Mouse (Mus musculus) limb, embryonic 14.5 days (tissue): ENCODE data around the gene Map4k3. TPM values are rescaled to one million over a fixed set of nuclear protein-coding genes. Genes with fewer than 3 reads are reported as not detected.

Experiments used
- ATAC-seq: fragments of 200-750 bp; cut with Nextera tagmentation; 2 replicates; pipeline ENCODE4 v1.8.0; 2017; ENCODE audit warnings: low read depth, moderate number of reproducible peaks, moderate TSS enrichment; ENCODE audit not compliant: low FRiP score
- DNase-seq: peaks from one replicate; pipeline ENCODE4 v3.0.0-alpha.2; 2015; ENCODE audit warnings: low spot score
- H3K27ac ChIP-seq: fragments of 300-500 bp; sonication (generic); replicated peaks from 2 replicates; pipeline ENCODE4 v1.5.1; 2014; ENCODE audit warnings: low read depth, mild to moderate bottlenecking, low read length, moderate library complexity, mixed read lengths
- H3K27me3 ChIP-seq: fragments of 300-500 bp; sonication (generic); 2 replicates; pipeline ENCODE4 v1.6.1; 2014; ENCODE audit warnings: low read length, mixed read lengths; ENCODE audit not compliant: control insufficient read depth, insufficient read depth
- H3K36me3 ChIP-seq: fragments of 300-500 bp; sonication (generic); 2 replicates; pipeline ENCODE4 v1.6.1; 2014; ENCODE audit warnings: mild to moderate bottlenecking, low read length, moderate library complexity, mixed read lengths; ENCODE audit not compliant: control insufficient read depth, insufficient read depth
- H3K4me1 ChIP-seq: fragments of 300-500 bp; sonication (generic); 2 replicates; pipeline ENCODE4 v1.6.1; 2014; ENCODE audit warnings: antibody characterized with exemption, low read length, mixed read lengths; ENCODE audit not compliant: control insufficient read depth, insufficient read depth
- H3K4me2 ChIP-seq: fragments of 300-500 bp; sonication (generic); replicated peaks from 2 replicates; pipeline ENCODE4 v1.6.1; 2014; ENCODE audit warnings: low read depth, mild to moderate bottlenecking, low read length, moderate library complexity; ENCODE audit not compliant: severe bottlenecking
- H3K4me3 ChIP-seq: fragments of 300-500 bp; sonication (generic); replicated peaks from 2 replicates; pipeline ENCODE4 v1.5.1; 2014; ENCODE audit warnings: low read length
- H3K9ac ChIP-seq: fragments of 300-500 bp; sonication (generic); 2 replicates; pipeline ENCODE4 v1.6.1; 2014; ENCODE audit warnings: mild to moderate bottlenecking, low read depth, low read length, moderate library complexity; ENCODE audit not compliant: severe bottlenecking
- H3K9me3 ChIP-seq: fragments of 300-500 bp; sonication (generic); 2 replicates; pipeline ENCODE4 v1.6.1; 2016; ENCODE audit warnings: low read length; ENCODE audit not compliant: control insufficient read depth
- POLR2A ChIP-seq: fragments of 200-500 bp; IDR thresholded peaks from 2 replicates; pipeline ENCODE4 v1.8.0; 2012; ENCODE audit warnings: inconsistent platforms, mild to moderate bottlenecking, moderate library complexity, borderline replicate concordance; ENCODE audit not compliant: insufficient read depth, insufficient read length; ENCODE audit errors: extremely low read depth
- WGBS: fragments of 180-500 bp; shearing (Covaris S2); extraction: QIAGEN DNeasy Blood & Tissue Kit; methylation state at CpG from one replicate; pipeline ENCODE4 v1.1.7; 2014; 5-methylcytosine and 5-hydroxymethylcytosine counted together
- polyA plus RNA-seq, 2 experiments: library from polyadenylated mRNA; depleted of rRNA in 1 of 2; stranded (reverse) in 1 of 2; unstranded in 1 of 2; fragments of >200 nt; fragmentation: Nextera tagmentation in 1 of 2; extraction: Ambion mirVana in 1 of 2; gene quantifications; 2 replicates each; pipeline versions ENCODE4 v1.2.1 to v1.2.3; 2012 to 2014

Gene Map4k3
- polyA plus RNA-seq (2012; rRNA removed) = 50.2 and 52.8 TPM in 2 replicates
- polyA plus RNA-seq (2014; fragmentation: Nextera tagmentation; extraction: Ambion mirVana) = 42.2 and 42.6 TPM in 2 replicates

DNA sequence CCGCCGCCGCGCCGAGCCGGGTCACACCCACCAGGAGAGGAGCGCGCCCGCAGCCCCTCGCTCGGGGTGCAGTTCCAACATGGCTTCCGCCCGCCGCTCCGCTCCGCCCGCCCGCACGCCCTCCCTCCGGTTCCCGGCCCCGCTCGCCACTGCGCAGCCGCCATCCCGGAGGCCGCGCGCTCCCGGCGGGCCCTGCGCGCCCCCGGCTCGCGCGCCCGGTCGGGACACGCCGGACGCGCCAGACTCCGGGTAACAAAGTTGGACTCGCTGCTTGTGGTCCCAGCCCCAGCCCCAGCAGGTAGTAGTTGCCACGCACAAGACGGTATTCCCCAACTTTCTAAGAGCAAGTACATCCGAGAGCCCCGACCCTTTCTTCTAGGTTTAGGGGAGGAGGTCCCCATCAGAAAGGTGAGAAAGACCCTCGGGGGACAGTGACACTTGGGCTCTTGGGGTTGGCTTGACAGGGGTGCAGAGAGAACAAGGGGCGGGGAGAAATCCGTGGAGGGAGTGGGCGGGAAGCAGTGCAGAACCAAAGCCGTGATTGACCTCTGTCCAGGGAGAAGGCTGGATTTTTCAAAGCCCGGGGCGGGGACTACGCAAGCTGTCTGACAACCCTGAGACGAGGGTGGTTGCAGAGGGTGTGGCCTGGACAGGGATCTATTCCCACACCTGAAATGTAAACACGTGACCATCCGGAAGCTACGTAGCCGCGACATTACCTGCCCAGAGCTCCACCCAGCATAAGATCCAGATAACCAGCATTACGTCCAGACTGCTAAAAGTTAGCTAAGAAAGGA is at the start of gene Map4k3:
Gene Map4k3 (minus strand): TSS at position 424 of the 797 bp plus-strand sequence.
- 0% methylated on average over 55 of the region's 64 CpGs for WGBS
- H3K27me3 ChIP-seq = no peaks in the 10 kb centered on the region
- peak; percentile 51; the same call in 1 of the 2 replicates for TF ChIP-seq POLR2A

DNA sequence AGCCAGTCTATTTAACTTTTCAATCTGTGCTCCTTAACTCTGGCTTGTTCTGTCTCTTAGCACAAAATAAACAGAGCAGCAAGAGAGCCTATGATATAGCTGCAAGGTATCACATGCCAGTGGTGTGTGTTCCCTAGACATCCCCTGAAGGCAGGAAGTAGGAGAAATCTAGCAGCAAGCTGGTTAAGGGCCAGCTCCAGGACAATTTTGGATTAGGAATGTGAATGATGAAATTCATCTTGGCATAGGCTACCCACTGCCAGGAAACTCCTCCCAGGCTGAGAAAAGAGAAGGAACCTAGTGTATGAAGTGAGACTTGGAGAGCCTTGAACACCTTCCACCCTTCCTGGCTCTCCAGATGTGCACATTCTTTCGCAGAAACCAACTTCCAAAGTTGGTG is 49.3 kb upstream of the Map4k3 start:
- ATAC-seq (no peak), DNase-seq (no peak)
- H3K4me3 ChIP-seq = no peak overlapping the region
- no peak overlapping the region for H3K27ac ChIP-seq
- peaks cover 11% of the 10 kb centered on the region for H3K4me1 ChIP-seq
- 100% methylated on average over 1 of the region's 1 CpGs for WGBS
- no peaks in the 10 kb centered on the region for H3K36me3 ChIP-seq
- no peak for TF ChIP-seq POLR2A
- H3K4me2 ChIP-seq = no peak overlapping the region
- no peaks in the 10 kb centered on the region for H3K27me3 ChIP-seq
- H3K9me3 ChIP-seq = peaks cover 6% of the 10 kb centered on the region
- H3K9ac ChIP-seq = no peak overlapping the region

More for the DNA sequence above, at the start of gene Map4k3:
- peak within 1 kb of the TSS; percentile 95 for H3K27ac ChIP-seq
- H3K4me2 ChIP-seq = peak within 1 kb of the TSS; percentile 85
- peak within 1 kb of the TSS; percentile 95 for H3K9ac ChIP-seq
- H3K4me1 ChIP-seq = peaks cover 18% of the 10 kb centered on the region
- H3K4me3 ChIP-seq = peak within 1 kb of the TSS; percentile 93
- ATAC-seq = peak; percentile 95
- no peaks in the 10 kb centered on the region for H3K9me3 ChIP-seq
- H3K36me3 ChIP-seq = no peaks in the 10 kb centered on the region
- DNase-seq = peak; percentile 80

DNA sequence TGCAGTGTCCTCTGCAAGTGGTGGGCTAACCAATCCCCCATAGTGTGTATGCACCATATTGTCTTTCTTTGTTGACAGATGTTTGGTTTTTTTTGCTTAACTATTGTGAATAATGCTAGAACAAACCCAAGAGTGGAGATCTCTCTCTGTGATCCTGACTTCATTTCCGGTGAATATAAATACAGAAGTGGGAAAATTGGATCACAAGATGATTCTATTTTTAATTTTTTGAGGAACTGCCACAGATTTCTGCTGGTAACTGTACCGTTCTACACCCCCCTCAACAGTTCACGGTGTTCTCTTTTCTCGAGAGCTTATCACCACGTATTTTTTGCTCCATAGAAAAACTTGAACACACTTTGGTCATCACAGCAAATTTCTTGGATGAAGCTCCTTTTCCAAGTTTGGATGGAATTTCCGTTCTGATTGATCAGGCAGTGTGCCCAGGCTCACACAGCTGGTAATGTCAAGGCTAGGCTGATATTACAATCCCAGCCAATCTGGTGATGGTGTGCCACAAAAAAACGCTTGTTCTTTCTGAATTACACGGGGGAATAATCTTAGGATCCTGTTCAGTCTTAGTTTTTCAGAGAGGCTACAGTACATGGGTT is 47.0 kb upstream of the Map4k3 start:
- Histone ChIP-seq H3K9ac (no peak overlapping the region), H3K36me3 (no peaks in the 10 kb centered on the region)

DNA sequence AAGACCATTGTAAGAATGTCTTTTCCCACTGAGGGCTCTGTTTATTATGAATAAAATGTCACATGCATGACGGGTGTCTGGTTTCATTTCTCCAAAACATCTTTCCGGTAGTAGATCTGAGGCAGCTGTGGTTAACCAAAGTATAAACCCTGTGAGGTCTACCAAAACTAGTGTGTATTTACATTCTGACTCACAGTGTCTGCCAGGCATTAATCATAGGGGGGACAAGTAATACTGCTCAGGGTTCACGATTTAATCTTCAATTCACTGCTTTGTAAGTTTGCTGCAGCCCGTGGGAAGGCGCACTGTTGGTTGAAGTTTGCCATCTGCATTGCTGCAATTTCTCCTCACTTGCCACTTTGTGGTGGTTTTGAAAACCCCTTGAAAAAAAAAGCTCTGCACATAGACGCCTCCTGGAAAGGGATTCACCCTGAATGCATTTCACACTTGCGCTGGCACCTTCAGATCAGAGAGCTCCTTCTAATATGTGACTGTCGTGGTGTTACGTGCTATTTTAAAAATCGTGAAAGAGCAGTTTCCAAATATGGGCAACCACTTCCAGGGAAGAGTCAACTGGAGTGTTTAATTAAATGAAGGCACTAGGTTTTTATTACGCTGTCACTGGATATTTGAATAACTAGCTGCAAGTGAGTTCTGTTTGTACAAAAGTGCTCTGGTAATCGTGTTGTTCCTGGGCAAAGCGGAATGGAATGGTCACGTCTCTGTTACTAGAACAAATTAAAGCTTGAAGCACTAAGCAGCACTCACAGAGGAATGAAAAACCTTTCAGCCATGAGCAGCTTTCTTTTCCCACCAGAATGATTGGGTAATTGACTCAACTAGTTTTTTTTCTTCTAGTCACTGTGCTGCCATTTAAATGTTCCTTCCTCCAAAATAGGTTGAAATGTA is 44.5 kb upstream of the Map4k3 start:
- no peaks in the 10 kb centered on the region for H3K36me3 ChIP-seq
- H3K9me3 ChIP-seq = peaks cover 4% of the 10 kb centered on the region
- H3K9ac ChIP-seq = no peak overlapping the region
- ATAC-seq (no peak), DNase-seq (peak; percentile 48)
- no peak overlapping the region for H3K27ac ChIP-seq
- H3K4me3 ChIP-seq = no peak overlapping the region
- TF ChIP-seq POLR2A = no peak
- WGBS = 52% methylated on average over 14 of the region's 14 CpGs
- peaks cover 8% of the 10 kb centered on the region; the same call in 1 of the 2 replicates for H3K4me1 ChIP-seq
- H3K4me2 ChIP-seq = no peak overlapping the region
- H3K27me3 ChIP-seq = no peaks in the 10 kb centered on the region

More for the DNA sequence above, 47.0 kb upstream of the Map4k3 start:
- Histone ChIP-seq H3K4me1 (peaks cover 12% of the 10 kb centered on the region), H3K4me3 (no peak overlapping the region), H3K27me3 (no peaks in the 10 kb centered on the region), H3K4me2 (no peak overlapping the region), H3K27ac (no peak overlapping the region), H3K9me3 (peaks cover 6% of the 10 kb centered on the region)
- no peak for ATAC-seq
- no peak for TF ChIP-seq POLR2A
- WGBS = 80% methylated on average over 8 of the region's 8 CpGs
- DNase-seq = no peak

DNA sequence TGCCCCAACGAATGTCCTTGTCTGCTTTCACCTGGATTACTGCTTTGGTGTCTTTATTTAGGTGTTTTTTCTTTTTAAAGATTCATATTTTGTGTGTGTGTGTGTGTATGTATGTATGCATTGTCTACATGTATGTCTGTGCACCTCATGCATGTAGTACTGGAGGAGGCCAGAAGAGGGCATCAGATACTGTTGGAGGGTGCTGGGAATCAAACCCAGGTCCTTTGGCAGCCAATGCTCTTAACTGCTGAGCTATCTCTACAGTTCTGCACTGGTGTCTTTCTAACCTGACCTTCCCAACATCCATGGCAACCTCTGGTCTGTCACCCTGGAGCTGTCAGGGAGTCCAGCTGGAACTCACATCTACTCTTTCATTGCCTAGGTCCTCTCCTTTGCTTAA is 41.8 kb upstream of the Map4k3 start:
- H3K9me3 ChIP-seq = no peaks in the 10 kb centered on the region; the same call in 1 of the 2 replicates
- TF ChIP-seq POLR2A = no peak
- no peak overlapping the region for H3K9ac ChIP-seq
- whole genome bisulfite sequencing = 90% methylated on average over 1 of the region's 1 CpGs
- ATAC-seq (no peak), DNase-seq (no peak)
- no peaks in the 10 kb centered on the region for H3K36me3 ChIP-seq
- H3K27me3 ChIP-seq = no peaks in the 10 kb centered on the region
- no peak overlapping the region for H3K4me2 ChIP-seq
- H3K4me3 ChIP-seq = no peak overlapping the region
- H3K27ac ChIP-seq = no peak overlapping the region
- H3K4me1 ChIP-seq = peaks cover 8% of the 10 kb centered on the region; the same call in 1 of the 2 replicates
